Mouse (Mus musculus): ENCODE measurements around the gene Mrps23. TPM values are rescaled to one million over a fixed set of nuclear protein-coding genes. Genes with fewer than 3 reads are reported as not detected.
"Not testable (repeated sequence)": the region's sequence is repeated elsewhere in the genome, so short reads cannot be mapped to it uniquely, and the experiment has no call there.

The Mrps23 gene
- total RNA-seq, 2 experiments from 2014 or later: 55.1 to 68.0 TPM

DNA sequence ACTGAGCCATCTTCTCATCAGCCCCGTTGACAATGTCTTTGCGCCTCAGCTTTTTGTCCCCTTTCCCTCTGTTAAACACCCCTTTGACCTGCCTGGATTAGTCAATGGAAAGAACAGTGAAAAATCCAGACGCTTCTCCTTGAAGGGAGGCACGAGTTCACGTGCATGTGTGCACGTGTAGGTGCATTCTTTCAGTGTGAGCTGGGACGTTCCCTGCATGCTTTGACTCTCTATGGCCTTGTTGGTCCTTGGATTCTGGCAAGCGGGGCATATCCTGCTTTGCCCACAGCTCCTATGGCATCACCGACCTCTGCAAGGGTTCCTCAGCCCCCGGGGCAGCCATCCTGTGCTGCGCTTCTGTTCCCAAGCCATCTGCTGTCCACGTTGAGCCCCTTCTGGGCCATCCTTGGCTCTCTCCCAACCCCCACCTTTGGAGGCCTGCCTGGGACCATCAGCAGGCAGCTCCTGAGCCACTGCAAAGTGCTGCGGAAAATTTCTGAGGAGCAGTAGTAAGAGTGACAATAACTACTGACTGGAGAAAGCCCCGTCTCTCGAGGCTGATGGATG, 32.2 kb upstream of the Mrps23 start:
- no peak for DNase-seq (ENCODE audit: extremely low spot score in 1 of 2, low spot score in 2 of 2)
- intact Hi-C loops (cut with DNase I): no loop called here

DNA sequence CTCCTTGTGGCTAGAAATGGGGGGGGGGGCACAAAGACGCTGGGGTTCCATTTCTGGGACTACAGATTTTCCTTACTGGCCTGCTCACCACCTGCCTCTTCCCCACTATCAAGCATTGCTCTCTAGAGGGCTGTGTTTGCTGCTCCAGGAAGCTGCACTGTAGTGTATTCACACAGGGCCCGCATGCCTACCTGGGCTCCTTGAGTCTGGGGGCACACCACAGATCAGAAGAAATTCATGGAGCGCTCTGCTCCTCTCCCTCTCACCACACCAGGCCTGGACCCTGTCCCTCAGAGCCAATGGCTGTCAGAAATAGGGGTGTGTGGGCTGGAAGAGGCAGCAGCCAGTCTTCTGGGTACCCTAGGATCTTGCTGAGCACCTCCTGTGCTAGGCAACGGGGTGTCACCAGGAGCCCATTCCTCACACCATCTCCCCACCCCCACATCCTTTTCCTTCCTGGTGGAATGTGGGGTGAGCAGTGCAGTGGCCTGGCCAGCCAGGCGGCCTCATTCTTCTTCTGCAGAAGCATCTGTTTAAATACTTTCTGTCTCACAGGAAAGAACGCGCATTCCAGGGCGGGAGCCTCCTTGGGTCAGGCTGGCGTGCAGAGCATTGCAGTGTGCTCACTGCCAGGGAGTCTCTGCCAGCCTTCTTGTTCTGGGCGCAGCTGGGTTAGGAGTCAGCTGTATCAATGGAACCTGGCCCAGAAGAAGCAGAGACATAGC, 31.4 kb upstream of the Mrps23 start:
- intact Hi-C loops (cut with DNase I): no loop called here
- DNase-seq (ENCODE audit: extremely low spot score in 1 of 2, low spot score in 2 of 2): peak in 1 of 2 experiments; percentile 75

DNA sequence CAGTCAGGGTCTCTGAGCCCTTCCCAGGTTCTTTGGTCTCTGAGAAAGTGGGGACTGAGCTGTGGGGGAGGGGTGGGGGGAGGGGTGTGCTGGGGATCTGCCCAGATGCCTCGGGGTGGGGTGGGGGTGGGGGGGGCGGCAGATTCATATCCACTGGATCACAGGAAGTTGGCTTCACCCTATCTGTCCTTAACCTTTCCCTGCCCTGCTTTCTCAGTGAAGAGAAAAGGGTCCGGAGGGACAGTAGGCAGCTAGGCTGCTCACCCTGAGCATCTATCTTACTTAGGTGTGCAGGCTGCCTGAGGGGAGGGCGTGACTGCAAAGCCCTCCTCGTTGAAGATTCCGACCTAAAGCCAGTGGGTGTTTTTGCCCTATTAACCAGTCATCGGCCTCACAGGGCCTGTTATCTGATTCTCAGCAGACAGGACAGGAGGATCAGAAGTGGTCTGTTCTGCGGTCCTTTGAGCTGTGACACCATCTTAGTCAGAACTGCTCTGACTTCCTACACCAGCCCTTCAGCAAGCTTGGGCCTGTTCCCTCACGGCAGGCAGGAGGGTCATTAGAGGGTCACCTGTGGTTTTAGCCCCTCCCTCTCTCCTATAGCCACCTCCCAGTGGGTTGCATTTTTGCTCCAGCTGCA, 30.7 kb upstream of the Mrps23 start:
- intact Hi-C loops (cut with DNase I): no loop called here
- DNase-seq (ENCODE audit: extremely low spot score in 1 of 2, low spot score in 2 of 2): no peak

DNA sequence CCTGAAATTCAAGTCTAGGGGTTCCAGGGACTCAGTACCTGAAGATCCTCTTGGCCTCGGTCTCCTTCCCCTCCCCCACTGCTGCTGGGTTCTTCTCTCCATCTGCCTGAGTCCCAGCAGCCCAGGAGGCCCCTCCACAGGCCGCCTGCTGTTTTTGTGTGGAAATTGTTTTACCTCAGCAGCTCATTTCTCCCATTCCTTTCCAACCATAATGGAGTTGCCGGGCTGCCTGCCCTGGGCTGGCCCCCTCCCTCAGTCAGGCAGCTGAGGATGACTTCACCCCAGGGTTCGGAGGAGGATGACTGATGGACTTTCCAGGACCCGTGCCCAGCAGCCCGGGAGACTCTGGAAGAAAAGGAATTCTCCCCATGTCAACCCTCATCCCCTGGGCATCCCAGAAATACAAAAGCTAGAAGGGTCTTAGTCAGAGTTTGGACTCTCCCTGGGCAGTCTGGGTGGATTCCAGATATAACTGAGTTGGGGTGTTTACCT, 23.7 kb upstream of the Mrps23 start:
- DNase-seq (ENCODE audit: extremely low spot score in 1 of 2, low spot score in 2 of 2): peak in 1 of 2 experiments; percentile 53
- intact Hi-C loops (cut with DNase I): no loop called here

DNA sequence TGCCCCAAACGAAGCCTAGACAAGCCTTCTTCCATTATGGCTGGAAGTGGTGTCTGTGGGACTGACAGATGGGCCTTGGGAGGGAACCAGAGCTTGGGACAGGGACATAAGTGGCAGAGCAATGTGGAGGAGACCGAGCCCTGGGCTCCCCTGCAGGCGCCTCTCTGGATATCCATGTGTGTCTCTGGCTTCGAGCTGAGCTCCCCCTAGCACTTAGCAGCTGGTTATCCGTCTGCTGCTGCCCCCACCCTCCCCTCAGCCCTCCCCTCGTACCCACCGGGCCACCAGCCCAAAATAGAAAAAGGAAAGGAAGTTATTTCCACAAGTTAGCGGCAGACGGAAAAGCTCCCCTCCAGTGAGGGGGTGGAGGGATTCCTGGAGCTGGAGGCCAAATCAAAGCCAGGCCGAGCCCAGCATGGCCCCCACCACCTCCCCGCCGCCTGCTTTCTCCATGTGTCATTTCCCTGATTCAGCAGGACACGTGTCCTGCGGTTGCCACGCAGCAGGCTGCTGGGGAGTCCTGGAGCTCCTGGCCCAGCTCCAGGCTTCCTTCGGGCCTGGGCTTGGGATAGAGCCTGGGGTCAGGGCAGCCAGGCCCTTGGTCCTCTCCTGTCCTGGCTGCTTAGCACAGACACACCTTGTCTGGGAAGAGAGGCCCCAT, 23.1 kb upstream of the Mrps23 start:
- peak in 1 of 2 experiments; percentile 90 for DNase-seq (ENCODE audit: extremely low spot score in 1 of 2, low spot score in 2 of 2)

DNA sequence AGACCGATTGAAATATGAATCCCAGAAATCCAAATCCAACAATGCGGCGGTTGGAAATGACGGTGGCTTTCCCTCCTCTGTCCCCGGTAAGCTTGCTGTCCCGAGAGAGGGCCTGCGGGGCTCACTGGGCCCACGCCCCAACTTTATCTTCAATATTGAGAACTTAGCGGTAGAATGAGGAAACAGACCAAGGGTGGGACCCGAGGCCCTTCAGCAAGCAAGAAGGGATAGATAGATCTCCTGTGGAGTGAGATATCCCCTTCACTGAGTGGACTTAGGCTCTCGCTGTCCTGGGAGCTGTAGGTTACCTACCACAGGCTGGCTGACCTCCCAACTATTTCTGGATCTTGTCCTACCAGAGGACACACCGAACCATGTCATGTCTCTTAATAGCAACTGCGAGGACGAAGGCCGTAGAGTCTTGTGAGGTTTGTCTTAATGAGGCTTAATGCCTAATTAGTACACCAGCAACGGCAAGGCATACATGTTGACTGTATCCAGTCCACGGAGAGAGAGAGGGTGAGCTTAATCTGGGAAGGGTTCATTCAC, 19.5 kb upstream of the Mrps23 start:
- DNase-seq (ENCODE audit: extremely low spot score in 1 of 2, low spot score in 2 of 2): no peak
- intact Hi-C loops (cut with DNase I): loop anchor here (5.0 kb wide), 1 partner anchor 117 kb away; the partner anchor contains the start of gene Vezf1

More for the DNA sequence above, 23.1 kb upstream of the Mrps23 start:
- intact Hi-C loops (cut with DNase I): no loop called here

DNA sequence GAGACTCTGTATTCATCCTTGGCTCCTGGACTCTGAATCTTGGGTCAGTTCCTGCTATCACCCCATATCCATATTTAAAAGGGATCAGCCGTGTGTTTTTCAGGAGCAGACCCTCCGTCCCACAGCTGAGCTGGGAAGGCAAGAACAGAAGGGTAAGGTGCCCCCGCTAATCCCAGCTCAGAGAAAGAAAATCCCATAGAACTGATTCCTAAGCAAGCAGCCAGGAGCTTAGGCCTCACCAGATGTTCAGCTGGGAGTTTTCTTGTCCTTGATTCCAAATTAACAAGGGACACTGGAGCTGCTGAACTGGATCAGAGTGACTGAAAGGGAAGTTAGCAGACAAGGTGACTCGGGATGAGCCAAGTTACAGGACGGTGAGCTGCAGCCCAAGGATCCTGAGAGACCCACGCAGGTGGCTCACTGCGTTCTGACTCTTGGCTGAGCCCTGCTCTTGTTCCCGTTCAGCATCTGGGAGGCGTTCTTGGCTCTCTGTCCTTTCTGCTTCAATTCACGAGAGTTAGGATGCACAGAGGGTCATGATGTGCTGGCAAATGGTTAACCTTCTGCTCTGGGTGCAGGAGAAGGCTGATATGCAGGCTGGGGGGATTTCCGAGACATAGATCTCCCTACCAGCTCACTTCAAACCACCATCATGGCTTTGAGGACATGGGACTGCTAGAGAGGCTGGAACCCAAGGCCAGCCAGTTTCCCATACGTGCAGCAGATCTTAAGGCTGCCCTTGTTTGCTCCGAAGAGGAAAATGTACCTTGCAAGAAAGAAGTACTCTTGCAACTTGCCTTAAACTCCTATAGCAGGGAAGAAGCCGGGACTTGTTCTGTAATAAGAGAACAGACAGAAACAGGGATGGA, 17.9 kb upstream of the Mrps23 start:
- no peak for DNase-seq (ENCODE audit: extremely low spot score in 1 of 2, low spot score in 2 of 2)

DNA sequence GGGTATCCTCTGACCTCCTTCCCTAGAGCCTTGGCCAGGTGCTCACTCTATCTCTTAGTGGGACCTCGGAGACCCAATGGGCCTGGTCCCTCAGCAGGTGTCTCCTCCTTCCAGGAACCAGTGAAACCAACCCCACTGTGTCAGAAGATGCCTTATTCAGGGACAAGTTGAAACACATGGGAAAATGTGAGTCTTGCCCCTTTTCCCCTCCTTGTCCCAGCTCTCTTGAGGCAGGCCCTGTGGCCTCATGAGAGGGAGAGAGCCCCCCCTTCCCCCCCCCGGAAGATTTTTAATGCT, 17.3 kb upstream of the Mrps23 start:
- DNase-seq (ENCODE audit: extremely low spot score in 1 of 2, low spot score in 2 of 2): no peak
- intact Hi-C loops (cut with DNase I): loop anchor here (5.0 kb wide), 1 partner anchor 120 kb away; the partner anchor contains the start of gene Vezf1

More for the DNA sequence above, 17.9 kb upstream of the Mrps23 start:
- intact Hi-C loops (cut with DNase I): loop anchor here (5.0 kb wide), 1 partner anchor 119 kb away; the partner anchor contains the start of gene Vezf1

DNA sequence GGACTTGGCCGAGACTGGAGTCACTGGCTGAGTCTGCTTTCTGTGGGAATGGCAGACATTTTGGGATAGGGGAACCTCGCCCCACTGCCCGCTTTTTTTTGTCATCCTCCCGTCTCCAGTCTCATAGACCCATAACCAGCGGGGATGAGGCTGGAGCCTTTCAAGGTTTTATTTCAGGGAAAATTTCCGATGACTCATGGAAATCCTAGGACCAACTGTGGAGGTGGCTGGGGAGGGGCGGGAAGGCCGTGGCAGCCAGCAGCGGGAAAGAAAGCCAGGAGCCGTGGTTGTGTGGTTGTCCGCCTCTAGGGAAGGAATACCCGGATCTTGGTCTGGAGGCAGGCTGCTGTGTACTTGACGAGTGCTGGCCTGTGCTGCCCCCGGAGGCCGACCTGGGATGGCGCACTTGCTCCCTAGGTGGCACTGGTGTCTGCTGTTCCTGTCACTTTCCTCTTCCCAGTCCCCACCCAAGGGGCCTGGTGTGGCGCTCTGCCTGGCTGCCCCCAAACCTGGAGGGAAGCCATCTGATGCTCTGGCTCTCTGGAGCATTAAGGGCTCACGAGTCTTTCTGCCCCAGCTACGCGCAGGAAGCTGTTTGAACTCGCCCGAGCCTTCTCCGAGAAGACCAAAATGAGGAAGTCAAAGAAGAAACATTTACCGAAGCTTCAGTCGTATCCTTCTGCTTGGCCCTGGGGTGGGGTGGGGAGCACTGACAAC, 16.6 kb upstream of the Mrps23 start:
- intact Hi-C loops (cut with DNase I): loop anchor here (5.0 kb wide), 1 partner anchor 120 kb away; the partner anchor contains the start of gene Vezf1
- DNase-seq (ENCODE audit: extremely low spot score in 1 of 2, low spot score in 2 of 2): peak; percentile 80 to 91

DNA sequence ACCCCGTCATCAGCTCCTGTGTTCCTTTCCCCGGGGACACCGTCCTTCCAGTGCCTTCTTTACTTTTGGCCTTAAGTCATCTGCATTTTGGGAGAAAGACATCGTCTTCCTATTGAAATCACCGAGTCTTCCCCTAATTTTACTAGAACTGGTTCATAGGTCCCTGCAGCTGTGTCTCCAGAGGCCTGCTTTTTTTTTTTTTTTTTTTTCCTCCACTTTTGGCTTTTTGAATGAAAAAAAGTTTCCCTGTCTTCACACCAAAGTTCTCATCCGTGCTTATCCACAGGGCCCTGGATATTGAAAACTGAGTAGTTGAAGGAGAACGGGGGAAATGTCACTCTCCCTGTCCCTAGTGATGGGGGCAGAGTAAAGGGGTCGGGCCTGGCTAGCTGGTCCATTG, 16.0 kb upstream of the Mrps23 start:
- intact Hi-C loops (cut with DNase I): loop anchor here (5.0 kb wide), 1 partner anchor 121 kb away; the partner anchor contains the start of gene Vezf1
- DNase-seq (ENCODE audit: extremely low spot score in 1 of 2, low spot score in 2 of 2): no peak

DNA sequence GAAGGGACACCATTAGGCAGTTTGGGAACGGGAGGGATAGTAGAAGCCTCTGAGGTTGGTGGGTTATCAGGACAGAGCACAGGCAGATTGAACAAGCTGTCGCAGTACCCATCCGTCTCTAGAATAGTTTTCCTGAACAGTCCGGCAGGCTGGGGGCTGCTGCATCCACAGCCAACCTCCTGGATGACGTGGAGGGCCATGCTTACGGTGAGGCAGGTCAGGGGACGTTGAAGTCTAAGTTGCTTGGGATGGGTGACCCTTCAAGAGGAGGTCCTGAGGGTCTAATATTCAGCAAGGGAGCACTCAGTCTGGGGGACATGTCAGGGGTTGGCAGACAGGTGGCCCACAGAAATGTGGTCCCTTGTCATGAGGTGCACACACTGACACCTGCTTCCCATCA, 15.6 kb upstream of the Mrps23 start:
- intact Hi-C loops (cut with DNase I): loop anchor here (5.0 kb wide), 1 partner anchor 121 kb away; the partner anchor contains the start of gene Vezf1
- no peak for DNase-seq (ENCODE audit: extremely low spot score in 1 of 2, low spot score in 2 of 2)

DNA sequence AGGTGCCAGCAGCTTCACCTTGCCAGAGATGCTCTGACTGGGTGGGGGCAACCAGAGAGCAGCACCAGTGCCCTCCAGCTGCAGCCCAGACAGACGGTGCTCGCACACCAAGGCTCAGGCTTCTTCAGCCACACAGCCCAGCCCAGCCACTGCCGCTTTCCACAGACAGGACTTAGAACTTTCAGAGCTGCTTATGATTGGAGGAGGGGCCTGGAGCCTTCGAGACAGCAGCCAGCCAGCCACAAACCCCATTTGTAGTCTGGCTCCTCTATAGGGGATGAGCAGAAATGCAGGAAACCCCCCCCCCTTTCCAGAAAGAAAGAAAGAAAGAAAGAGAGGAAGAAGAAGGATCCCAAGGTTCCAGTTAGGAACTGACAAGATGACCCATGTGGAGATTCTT, 11.6 kb upstream of the Mrps23 start:
- intact Hi-C loops (cut with DNase I): no loop called here

DNA sequence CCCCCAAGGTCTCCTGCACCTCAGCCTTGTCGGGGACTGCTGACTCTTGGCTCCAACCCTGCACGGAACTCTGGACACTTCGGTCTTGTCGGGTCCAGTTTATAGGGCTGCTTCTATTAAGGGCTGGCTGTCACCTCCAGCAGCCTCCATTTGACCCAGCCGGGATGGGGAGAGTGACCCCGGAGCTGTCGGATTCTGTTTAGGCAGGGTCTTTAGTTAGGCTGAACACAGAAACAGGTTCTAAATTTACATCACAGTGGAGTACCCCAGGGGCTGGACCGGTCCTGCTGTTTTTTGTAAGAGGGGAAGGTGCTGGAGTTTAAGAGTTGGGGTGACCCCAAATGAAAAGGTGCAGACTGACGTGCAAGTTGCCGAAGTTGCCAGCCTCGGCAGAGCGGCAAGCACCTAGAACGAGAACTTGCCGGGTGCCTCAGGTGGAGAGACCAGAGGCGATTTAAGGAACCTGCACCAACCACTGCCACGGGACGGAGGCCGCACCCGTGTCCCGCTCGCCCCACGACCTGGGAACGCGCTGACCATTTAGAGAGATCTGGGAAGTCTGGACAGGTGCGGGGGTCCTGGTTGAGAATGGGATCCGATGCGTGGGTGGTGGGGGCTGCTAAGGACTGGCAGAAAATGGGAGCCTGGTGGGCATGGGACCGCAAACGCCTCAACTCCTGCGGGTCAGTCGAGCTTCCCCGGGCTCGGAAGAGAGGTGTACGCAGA, 10.9 kb upstream of the Mrps23 start:
- no peak for DNase-seq (ENCODE audit: extremely low spot score in 1 of 2, low spot score in 2 of 2)
- intact Hi-C loops (cut with DNase I): no loop called here

More for the DNA sequence above, 11.6 kb upstream of the Mrps23 start:
- no peak for DNase-seq (ENCODE audit: extremely low spot score in 1 of 2, low spot score in 2 of 2)

DNA sequence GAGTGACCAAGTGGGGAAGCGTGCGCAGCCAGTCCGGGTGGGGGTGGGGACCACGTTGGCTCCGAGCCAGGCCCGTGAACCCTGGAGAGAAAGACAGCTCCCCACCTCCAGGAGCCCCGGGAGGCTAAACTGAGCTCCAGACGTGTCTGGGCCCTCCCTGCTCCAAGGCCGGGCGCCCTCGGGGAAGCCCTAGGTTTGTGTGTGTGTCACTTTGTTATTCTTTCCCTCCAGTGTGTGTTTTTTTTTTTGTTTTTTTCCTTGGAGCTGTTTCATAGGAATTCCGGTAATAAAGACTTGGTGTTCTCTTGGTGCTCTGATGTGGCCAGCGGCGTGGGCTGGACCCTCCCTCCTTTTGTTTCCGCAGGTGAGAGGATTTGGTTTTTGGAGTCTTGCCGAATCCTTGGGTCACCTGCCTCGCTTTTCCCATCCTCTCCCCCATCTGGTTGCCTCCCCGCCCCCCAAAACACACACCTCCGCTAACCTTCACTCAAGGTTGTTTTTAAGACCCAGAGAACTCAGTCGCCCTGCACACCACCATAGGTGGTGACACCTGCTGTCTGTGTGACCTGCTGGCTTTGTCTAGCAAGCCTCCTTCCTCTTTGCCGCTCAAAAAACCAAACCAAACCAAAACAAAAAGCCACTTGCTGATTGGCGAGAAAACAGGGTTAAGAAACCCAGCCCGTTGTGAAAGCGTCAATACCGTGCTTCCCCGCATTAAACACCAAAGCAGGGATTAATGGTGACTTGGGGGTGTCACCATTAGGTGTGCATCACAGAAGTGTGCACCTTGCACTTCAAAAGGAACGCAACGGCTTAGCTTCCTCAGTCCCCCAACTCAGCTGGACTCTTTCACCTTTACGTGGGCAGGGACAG, 10.1 kb upstream of the Mrps23 start:
- no peak for DNase-seq (ENCODE audit: extremely low spot score in 1 of 2, low spot score in 2 of 2)
- intact Hi-C loops (cut with DNase I): no loop called here

DNA sequence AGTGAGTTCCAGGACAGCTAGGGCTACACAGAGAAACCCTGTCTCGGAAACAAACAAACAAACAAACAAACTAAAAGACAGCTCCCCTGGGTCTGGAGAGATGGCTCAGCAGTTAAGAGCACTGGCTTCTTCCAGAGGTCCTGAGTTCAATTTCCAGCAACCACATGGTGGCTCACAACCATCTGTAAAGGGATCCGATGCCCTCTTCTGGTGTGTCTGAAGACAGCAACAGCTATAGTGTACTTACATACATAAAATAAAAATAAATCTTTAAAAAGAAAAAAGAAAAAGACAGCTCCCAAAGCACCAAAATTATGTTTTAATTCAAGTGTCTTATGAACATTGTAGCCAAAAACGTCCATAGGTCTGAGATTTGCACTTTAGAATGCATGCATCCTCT, 8.5 kb upstream of the Mrps23 start:
- intact Hi-C loops (cut with DNase I): loop anchor here (2.0 kb wide), 1 partner anchor 229 kb away; no protein-coding TSS in a partner anchor
- DNase-seq (ENCODE audit: extremely low spot score in 1 of 2, low spot score in 2 of 2): not testable (repeated sequence)

DNA sequence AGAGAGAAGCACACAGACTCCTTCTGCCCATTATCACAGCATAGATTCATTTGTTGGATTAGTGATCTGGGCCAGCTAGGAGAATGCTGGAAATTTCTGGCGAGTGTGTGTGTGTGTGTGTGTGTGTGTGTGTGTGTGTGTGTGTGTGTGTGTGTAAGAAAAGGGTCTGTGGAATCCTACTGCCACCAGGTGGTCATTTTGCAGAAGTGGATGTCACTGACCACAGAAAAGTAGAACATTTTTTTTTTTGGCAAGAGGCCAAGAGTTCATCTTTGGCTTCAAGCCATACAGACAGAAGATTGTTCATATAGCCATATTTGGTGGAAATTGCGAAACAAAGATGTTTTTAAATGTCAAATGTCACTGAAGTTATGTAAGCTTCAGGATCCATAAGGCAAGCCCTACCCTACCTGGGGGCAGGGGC, 7.0 kb upstream of the Mrps23 start:
- intact Hi-C loops (cut with DNase I): loop anchor here (2.0 kb wide), 1 partner anchor 230 kb away; no protein-coding TSS in a partner anchor

More for the DNA sequence above, 7.0 kb upstream of the Mrps23 start:
- peak; percentile 60 to 65 for DNase-seq (ENCODE audit: extremely low spot score in 1 of 2, low spot score in 2 of 2)
